Mouse (Mus musculus) retina, adult 2 months (tissue): ENCODE results near the gene Catsperg1.
A peak's percentile ranks its signal among the peaks of the same experiment; 100 is the strongest.
"Not testable (repeated sequence)": the region's sequence is repeated elsewhere in the genome, so short reads cannot be mapped to it uniquely, and the experiment has no call there.

Experiments
- DNase-seq: peaks from one replicate; pipeline ENCODE4 v3.0.0-alpha.2; 2012; ENCODE audit warnings: low read depth, low spot score

Catsperg1 gene

DNA sequence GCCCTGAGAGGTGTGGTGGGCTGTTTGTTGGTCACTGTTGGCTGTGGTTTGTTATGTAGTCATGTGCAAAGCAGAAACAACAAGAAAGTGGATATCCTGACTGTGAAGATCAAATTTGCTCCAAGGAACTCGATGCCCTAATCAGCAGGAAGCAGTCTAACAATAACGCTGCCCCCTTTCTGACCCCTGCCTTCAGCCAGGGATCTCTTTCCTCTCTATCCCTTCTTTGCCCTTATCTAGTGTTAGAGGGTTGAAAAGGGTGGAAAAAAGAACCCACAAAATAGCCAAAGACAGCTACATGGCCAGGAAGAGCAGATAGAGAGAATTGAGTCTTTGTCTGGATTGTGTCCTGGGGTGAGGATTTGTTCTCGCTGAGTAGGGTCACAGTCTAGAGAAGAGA is 16.7 kb upstream of the Catsperg1 start:
- DNase-seq: no peak

- DNase-seq: no peak
Observed at GRCm38 (mm10) chr7:29228202-29228601, 14.4 kb upstream of the Catsperg1 start.

- no peak for DNase-seq
Observed at GRCm38 (mm10) chr7:29225520-29225919, 11.7 kb upstream of the Catsperg1 start.

DNA sequence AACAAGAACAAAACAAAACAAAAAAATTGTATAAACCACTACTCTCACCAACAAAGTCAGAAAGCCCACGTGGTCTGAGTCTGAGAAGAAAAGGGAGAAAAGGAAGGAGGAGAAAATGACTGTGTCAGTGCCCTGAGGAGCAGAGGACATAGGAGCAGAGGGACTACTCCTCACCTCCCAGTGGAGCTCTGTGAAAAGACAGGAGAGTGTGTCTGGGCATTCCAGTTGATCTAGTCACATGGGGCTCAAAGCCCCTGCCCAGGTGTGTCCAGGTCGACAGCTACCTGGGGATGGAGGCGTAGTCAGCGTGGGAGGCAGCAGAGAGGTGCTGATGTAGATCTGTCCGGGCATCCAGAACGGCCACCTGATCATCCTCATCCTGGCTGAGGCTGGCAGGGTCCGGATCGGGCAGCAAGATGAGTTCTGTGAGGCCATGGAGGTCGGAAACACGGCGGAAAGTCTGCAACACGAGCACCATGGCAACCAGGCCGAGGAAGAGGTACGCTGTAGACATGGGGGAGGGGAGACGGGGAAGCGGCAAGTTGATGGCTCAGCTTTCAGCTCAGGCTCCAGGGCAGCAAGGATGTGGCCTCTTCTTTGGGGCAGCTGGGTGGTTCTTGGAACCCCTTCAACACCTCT is 11.0 kb upstream of the Catsperg1 start:
- no peak for DNase-seq

- no peak for DNase-seq
Observed at GRCm38 (mm10) chr7:29214846-29215245, 1.0 kb upstream of the Catsperg1 start.

DNA sequence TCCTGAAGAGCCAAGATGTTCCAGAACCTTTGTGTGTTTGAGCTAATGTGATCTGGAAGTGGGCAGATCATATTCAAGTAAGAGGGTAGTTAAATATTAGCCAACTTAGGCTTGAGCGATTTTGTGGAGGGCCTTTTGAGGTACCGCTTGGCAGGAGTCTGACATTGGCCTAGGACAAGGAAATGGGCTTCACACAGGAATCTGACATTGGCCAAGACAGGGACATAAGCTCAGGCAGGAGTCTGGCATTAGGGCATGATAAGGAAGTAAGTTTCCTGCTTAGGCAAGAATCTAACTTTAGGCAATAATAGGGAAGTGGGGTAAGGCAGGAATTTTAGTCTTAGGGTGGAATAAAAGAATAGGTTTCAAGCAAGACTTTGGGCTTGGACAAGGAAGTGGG is 401 bp upstream of the Catsperg1 start:
- DNase-seq: no peak

- not testable (repeated sequence) for DNase-seq
Observed at GRCm38 (mm10) chr7:29212775-29213560, 867 bp downstream of the Catsperg1 start.

GRCm38 (mm10) chr7:29212199-29212765 is 1.6 kb downstream of the Catsperg1 start:
- DNase-seq: no peak

GRCm38 (mm10) chr7:29211415-29212198 is 2.2 kb downstream of the Catsperg1 start:
- peak; percentile 36 for DNase-seq

GRCm38 (mm10) chr7:29211013-29211412 is 2.8 kb downstream of the Catsperg1 start:
- DNase-seq: not testable (repeated sequence)

DNA sequence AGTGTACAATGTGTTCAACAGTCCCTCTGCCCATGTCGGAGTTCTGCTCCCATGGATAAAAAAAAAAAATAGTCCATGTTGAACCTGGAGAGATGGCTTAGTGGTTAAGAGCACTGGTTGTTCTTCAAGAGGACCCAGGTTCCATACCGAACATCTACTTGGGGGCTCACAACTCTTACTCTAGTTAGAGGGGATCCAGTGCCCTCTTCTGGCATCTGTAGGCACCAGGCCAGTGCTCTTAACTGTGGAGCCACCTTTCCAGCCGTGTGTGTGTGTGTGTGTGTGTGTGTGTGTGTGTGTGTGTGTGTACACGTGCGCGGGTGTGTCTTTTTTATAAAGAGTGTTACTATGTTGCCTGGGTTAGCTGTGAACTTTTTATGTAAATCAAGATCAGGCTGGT is 11.3 kb downstream of the Catsperg1 start:
- no peak for DNase-seq

- DNase-seq: not testable (repeated sequence)
Observed at GRCm38 (mm10) chr7:29194230-29194629, 19.6 kb downstream of the Catsperg1 start.

DNA sequence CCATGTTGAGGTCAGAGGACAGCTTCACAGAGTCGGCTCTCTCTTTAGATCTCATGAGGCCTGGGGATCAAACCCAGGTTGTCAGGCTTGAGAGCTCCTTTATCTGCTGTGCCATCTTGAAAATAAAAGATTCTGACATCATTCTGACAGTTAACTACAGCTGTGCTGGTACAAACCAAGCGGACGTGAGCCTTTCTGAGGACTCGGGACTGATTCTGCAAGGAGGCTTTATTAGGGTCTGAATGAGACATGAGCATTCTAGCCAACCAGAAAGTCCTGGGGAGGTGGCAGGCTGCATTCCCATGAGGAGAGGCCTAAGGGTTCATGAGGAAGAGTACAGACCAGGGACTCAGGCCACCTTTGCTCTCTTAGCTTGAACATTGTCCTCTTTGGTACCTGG is 32.5 kb downstream of the Catsperg1 start:
- DNase-seq: not testable (repeated sequence)

DNA sequence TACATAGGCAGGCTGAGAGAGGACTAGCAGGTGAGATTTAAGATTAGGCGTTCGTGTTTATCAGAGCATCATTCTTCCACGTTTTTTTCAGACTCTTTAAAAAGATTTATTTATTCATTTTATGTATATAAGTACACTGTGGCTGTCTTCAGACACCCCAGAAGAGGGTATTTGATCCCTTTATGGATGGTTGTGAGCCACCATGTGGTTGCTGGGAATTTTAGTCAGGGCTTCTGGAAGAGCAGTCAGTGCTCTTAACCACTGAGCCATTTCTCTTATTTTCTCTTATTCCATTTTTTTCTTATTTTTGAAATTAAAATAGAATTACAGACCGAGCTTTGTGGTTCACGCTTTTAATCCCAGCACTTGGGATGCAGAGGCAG is 33.0 kb downstream of the Catsperg1 start:
- no peak for DNase-seq

GRCm38 (mm10) chr7:29180077-29180853 is 33.6 kb downstream of the Catsperg1 start, which contains the start of gene Psmd8:
Gene Psmd8, minus strand, starts transcription at chr7:29180701.
- peak; percentile 94 for DNase-seq

GRCm38 (mm10) chr7:29179323-29179722 is 34.5 kb downstream of the Catsperg1 start:
- DNase-seq: no peak

- DNase-seq: no peak
Observed at GRCm38 (mm10) chr7:29178106-29178505, 35.7 kb downstream of the Catsperg1 start.

DNA sequence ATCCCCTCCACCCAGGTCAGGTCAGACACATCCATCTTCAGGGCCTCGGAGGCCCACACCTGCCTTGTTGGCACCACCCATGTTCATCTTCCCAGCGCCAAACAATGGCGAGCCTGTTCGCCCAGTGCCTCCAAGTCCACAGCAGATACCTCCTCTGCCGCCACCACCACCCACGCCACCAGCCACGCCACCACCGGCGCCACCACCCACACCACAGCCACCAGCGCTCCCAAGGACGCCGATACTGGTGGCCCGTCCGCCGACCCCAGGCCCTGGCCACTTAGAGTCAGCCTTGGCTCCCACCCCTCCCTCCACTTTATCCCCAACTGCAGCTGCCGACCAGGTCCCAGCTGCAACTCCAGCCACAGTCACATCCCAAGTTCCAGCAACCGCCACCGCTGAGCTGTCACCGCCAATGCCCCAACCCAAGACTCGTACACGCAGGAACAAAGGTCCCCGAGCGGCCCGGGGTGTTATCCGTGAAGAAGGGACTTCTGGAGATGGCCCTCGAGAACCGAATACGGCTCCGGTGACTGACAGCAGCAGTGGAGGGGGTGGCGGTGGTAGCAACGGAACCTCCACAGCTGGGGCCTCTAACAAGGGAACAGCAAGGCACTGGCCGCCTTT is 41.3 kb downstream of the Catsperg1 start:
- DNase-seq: no peak

DNA sequence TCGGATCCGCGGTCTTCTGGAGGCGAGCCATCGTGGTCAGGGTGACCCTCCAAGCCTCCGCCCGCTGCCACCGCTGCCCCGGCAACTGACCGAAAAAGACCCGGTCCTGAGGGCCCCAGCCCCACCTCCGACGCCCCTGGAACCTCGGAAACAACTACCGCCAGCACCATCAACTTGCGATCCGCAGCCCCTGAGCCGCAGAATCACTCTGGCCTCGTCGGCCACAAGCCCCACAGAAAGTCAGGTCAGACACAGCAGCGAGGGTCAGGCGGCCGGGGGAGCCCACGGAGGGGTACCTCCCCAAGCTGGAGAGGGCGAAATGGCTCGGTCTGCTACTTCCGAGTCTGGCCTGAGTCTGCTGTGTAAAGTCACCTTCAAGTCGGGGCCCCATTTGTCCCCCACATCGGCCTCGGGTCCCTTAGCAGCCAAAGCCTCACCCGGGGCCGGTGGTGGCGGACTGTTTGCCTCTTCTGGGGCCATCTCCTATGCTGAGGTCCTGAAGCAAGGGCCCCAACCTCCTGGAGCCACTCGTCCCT is 42.2 kb downstream of the Catsperg1 start:
- no peak for DNase-seq

DNA sequence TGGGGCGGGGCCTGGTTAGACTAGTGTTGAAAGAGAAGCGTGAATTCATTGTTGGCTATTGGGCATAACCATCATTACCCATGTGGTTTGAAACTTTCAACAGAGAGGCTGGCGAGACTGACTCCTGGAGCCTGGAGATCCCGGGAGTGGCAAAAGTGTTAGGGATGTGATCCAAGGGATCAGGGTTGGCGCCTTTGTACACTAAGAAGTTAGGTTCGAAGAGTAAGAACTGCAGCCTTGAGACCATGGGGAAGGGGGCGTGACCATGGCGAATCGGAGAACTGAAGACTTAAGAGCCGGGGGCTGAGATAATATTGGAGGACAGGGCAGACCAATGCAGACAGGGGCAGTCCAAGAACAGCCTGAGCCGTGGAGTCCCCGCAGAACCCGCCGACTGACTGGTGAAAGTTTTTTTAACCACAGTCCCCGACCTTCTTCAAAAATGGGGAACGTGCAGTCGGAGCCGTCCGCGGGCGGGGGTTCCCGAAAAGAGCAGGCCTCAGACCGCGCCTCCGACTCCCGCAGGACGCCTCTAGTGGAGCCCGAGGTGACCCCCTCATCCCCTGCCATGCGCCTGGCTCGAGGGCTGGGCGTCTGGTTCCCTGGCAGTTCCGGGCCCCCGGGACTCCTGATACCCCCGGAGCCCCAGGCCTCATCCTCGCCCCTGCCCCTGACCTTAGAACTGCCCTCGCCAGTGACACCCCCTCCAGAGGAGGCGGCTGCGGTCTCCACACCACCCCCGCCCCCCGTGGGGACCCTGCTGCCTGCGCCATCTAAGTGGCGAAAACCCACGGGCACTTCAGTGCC is 42.9 kb downstream of the Catsperg1 start:
- no peak for DNase-seq
